Mouse (Mus musculus): ENCODE data around the gene Gm45837. TPM values are rescaled to one million over a fixed set of nuclear protein-coding genes. Genes with fewer than 3 reads are reported as not detected.
A peak's percentile ranks its signal among the peaks of the same experiment; 100 is the strongest.

Gm45837 gene
- polyA plus RNA-seq, 1 experiment from 2014 or later, result not detected

DNA sequence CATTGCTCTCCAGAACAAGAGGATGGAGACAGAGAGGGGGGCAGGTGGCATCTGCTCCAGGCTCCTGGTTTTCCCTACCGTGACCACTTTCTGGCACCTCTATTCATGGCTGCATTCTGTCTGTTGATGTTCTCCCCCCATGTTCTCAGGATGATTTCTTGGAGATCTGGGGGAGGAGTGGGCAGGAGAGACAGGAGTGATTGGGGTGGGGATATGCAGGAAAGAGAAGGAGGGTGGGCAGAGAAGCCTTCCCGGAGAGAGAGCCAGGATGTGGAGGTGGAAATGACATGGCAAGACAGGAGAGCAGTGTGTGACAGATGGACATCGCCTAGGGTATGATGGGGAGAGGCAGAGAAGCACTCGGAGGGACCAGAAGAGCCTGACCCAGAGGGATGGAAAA is 65.8 kb downstream of the Gm45837 start:
- H3K4me3 ChIP-seq, result no peak overlapping the region
- no peaks in the 10 kb centered on the region for H3K27me3 ChIP-seq (replicated peaks)
- 77% methylated on average over 4 of the region's 4 CpGs for WGBS
- no peaks in the 10 kb centered on the region for H3K9me3 ChIP-seq
- H3K9ac ChIP-seq, result no peak overlapping the region
- ATAC-seq (ENCODE audit: low FRiP score, low read depth), result no peak
- H3K27ac ChIP-seq, result no peak overlapping the region
- no peaks in the 10 kb centered on the region for H3K36me3 ChIP-seq
- no peak overlapping the region for H3K4me2 ChIP-seq (replicated peaks)
- peaks cover 15% of the 10 kb centered on the region; the same call in 1 of the 2 replicates for H3K4me1 ChIP-seq

DNA sequence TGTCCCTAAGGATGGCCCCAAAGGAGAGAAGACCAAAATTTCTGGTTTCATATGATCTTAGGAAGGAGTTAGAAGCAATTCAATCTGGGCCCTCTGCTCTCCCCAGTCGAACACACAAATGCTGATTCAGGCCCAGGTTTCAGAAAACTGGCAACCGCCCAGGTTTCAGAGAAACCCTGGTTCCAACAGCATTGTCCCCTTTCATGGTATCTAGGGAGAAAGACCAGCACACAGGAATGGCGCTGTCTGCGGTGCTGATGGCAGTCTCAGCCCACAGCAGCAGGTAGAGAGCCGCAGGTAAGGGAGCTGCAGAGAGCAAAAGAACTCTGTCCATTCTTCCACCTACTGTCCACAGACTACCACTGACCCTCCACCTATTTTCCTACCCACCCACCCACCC is 66.5 kb downstream of the Gm45837 start:
- Histone ChIP-seq H3K4me3 (no peak overlapping the region), H3K27me3 (replicated peaks) (no peaks in the 10 kb centered on the region), H3K4me1 (peaks cover 13% of the 10 kb centered on the region; the same call in 1 of the 2 replicates), H3K9me3 (no peaks in the 10 kb centered on the region), H3K27ac (no peak overlapping the region), H3K4me2 (replicated peaks) (no peak overlapping the region), H3K9ac (no peak overlapping the region), H3K36me3 (no peaks in the 10 kb centered on the region)
- 50% methylated on average over 5 of the region's 5 CpGs for WGBS
- no peak for ATAC-seq (ENCODE audit: low FRiP score, low read depth)

DNA sequence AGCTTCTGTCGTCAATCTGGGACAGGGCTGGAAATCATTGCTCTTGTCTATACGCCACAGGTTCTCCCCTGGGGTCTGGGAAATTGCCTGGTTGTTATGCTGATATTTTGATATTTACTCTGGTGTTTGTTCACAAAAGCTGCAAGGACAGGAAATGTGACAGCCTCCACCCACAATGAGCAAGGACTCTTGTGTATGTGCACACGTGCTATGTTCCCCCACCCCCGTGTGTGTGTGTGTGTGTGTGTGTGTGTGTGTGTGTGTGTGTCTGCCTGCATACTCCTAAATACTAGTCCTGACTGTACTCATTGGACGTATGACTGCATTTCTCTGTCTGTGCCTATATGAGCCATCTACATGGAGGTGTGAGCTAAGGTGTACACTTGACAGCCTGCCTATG is 67.4 kb downstream of the Gm45837 start:
- H3K4me3 ChIP-seq, result no peak overlapping the region
- H3K4me2 ChIP-seq (replicated peaks), result no peak overlapping the region
- H3K27ac ChIP-seq, result no peak overlapping the region
- no peaks in the 10 kb centered on the region for H3K27me3 ChIP-seq (replicated peaks)
- no peak for ATAC-seq (ENCODE audit: low FRiP score, low read depth)
- H3K9ac ChIP-seq, result no peak overlapping the region
- H3K9me3 ChIP-seq, result no peaks in the 10 kb centered on the region
- H3K4me1 ChIP-seq, result peaks cover 18% of the 10 kb centered on the region
- 61% methylated on average over 5 of the region's 5 CpGs for WGBS
- H3K36me3 ChIP-seq, result no peaks in the 10 kb centered on the region

DNA sequence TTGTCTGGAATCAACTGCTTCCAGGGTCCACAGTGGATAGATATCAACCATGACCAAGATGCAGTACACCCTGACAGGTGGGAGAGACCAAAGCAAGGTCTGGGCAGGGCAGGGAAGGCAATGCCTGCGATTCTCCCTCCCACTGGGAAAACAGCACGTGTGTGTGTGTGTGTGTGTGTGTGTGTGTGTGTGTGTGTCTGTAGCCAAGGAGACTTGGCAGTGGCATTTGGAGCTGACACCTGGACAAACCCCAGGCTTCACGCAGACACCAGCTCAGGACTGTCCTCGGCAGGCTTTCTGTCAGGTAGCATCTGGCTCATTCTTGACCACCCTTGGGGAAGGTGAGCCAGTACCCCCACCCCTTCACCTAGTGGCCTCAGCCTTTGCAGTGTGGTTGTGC is 69.2 kb downstream of the Gm45837 start:
- ATAC-seq (ENCODE audit: low FRiP score, low read depth), result no peak
- no peak overlapping the region for H3K4me3 ChIP-seq
- WGBS, result 87% methylated on average over 4 of the region's 4 CpGs

DNA sequence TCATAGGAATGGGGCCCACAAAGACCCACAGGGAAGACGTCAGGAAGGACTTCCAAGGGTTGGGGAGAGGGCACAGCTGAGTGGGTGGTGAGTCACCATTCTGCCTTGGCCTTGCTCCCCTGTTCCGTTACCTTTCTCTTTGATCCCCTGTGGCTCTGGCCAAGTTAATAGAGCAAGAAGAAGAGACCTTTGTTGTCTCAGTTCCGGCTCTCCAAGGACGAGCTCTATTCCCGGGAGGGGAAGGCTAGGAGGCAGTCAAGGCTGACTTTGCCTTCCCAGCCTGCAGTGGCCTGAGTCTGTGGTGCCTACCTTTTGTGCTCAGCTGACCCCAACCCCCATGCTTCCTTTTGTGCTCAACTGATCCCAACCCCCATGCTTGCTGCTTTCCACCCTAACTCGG is 70.0 kb downstream of the Gm45837 start:
- H3K36me3 ChIP-seq, result no peaks in the 10 kb centered on the region
- no peak overlapping the region for H3K4me3 ChIP-seq
- no peak overlapping the region for H3K9ac ChIP-seq
- H3K4me2 ChIP-seq (replicated peaks), result no peak overlapping the region
- H3K4me1 ChIP-seq, result peaks cover 18% of the 10 kb centered on the region
- WGBS, result 65% methylated on average over 6 of the region's 6 CpGs
- no peaks in the 10 kb centered on the region for H3K9me3 ChIP-seq
- H3K27me3 ChIP-seq (replicated peaks), result no peaks in the 10 kb centered on the region
- no peak for ATAC-seq (ENCODE audit: low FRiP score, low read depth)
- H3K27ac ChIP-seq, result no peak overlapping the region

More for the DNA sequence above, 69.2 kb downstream of the Gm45837 start:
- no peak overlapping the region for H3K27ac ChIP-seq
- no peaks in the 10 kb centered on the region for H3K27me3 ChIP-seq (replicated peaks)
- H3K4me1 ChIP-seq, result peaks cover 18% of the 10 kb centered on the region
- H3K4me2 ChIP-seq (replicated peaks), result no peak overlapping the region
- H3K9ac ChIP-seq, result no peak overlapping the region
- H3K36me3 ChIP-seq, result no peaks in the 10 kb centered on the region
- H3K9me3 ChIP-seq, result no peaks in the 10 kb centered on the region

DNA sequence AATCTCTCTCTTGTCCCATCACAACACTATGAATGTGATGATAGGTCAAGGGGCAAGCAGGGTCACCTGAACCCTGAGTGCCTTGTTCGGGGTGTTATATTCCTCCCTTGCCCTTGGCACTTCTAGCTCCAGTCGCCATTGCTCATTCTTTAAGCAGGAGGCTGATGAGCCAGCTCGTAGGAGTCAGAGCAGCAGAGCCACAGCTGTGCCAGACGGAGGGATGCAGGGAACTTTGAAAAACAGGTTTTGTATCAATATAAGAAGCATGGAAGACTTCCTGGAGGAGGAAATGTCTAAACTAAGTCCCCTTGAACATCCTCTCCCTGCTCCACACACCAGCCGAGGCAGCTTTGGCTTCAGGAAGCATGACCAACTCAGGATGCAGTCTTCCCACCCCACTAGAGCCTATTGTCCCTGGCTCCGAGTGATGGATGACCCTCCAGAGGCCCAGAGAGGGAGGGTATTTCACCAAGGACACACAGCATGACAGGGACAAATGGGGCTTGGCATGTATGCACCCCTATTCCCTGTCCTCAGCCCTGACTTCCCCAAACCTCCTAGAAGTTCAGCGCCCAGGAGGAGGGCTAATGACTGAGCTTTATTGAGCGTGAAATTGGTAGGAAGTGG is 71.3 kb downstream of the Gm45837 start:
- Histone ChIP-seq H3K4me1 (peaks cover 18% of the 10 kb centered on the region), H3K27me3 (replicated peaks) (no peaks in the 10 kb centered on the region), H3K9ac (0 out of 2 replicates have a peak overlapping the region, but pooled peaks have one; percentile 22), H3K4me3 (no peak overlapping the region), H3K36me3 (no peaks in the 10 kb centered on the region), H3K4me2 (replicated peaks) (no peak overlapping the region), H3K27ac (no peak overlapping the region), H3K9me3 (no peaks in the 10 kb centered on the region)
- WGBS, result 48% methylated on average over 8 of the region's 8 CpGs
- ATAC-seq (ENCODE audit: low FRiP score, low read depth), result peak; percentile 43; the same call in 1 of the 2 replicates

DNA sequence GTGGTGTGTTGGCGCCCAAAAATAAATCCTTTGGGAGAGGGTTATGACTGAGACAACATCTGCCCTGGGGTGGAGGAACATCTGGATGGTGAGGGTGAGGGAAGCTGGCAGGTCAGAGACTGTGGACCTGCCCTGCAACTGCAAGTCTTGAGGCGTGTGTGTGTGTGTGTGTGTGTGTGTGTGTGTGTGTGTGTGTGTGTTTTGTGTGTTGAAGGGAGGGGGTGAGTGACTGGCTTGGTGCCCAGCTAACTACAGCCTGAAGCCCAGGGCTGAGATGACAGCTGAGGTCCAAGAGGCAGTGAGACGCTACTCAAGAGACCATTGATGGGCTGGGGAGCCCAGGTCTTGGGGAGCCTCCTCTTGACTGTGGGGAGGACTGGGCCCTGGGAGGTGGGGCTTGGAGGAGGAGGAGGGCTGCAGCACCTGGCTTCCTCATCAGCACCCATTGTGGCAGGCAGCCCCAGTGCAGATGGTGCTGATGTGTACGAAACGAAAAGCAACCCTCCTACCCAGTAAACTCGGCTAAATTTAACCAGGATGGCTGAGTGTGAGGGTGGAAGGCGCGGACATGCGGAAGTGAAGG is 71.9 kb downstream of the Gm45837 start:
- 71% methylated on average over 9 of the region's 9 CpGs for WGBS
- Histone ChIP-seq H3K36me3 (no peaks in the 10 kb centered on the region), H3K4me1 (peaks cover 18% of the 10 kb centered on the region), H3K27ac (no peak overlapping the region), H3K4me2 (replicated peaks) (no peak overlapping the region), H3K9me3 (no peaks in the 10 kb centered on the region), H3K27me3 (replicated peaks) (no peaks in the 10 kb centered on the region), H3K4me3 (no peak overlapping the region), H3K9ac (0 out of 2 replicates have a peak overlapping the region, but pooled peaks have one; percentile 22)
- peak; percentile 51; the same call in 1 of the 2 replicates for ATAC-seq (ENCODE audit: low FRiP score, low read depth)

DNA sequence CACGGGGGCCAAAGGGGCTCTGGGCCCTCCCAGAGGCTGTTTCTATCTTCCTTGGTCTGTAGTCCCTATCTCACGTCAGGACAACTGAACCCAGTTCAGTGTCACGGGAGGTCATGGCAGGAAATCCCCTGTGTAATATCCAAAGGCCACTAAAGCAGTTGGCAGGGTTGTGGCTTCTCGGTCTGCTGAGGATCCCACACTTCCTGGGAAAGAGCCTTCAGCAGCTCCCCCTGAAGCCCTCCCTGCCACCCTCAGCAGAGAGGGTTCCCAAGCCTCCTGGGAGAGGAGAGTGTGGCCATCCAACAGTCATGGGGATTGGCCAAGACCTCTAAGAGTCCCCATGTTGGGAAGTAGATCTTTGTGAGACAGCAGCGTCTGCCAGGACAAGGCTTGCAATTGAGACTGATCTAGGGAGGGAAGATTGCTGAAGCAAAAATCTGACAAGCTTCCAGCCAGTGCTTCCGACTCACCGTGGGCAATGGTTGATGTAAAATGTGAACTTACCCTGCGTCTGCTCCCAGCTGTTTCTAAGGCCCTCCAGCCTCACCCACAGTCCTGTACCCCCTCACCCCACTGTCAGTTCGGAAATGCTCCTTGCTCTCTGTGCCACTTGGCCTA is 72.9 kb downstream of the Gm45837 start:
- no peak overlapping the region for H3K4me3 ChIP-seq
- ATAC-seq (ENCODE audit: low FRiP score, low read depth), result no peak
- H3K4me1 ChIP-seq, result peaks cover 11% of the 10 kb centered on the region
- no peaks in the 10 kb centered on the region for H3K27me3 ChIP-seq (replicated peaks)
- H3K36me3 ChIP-seq, result no peaks in the 10 kb centered on the region
- H3K4me2 ChIP-seq (replicated peaks), result no peak overlapping the region
- no peak overlapping the region for H3K9ac ChIP-seq
- WGBS, result 80% methylated on average over 9 of the region's 9 CpGs
- H3K9me3 ChIP-seq, result no peaks in the 10 kb centered on the region
- no peak overlapping the region for H3K27ac ChIP-seq

DNA sequence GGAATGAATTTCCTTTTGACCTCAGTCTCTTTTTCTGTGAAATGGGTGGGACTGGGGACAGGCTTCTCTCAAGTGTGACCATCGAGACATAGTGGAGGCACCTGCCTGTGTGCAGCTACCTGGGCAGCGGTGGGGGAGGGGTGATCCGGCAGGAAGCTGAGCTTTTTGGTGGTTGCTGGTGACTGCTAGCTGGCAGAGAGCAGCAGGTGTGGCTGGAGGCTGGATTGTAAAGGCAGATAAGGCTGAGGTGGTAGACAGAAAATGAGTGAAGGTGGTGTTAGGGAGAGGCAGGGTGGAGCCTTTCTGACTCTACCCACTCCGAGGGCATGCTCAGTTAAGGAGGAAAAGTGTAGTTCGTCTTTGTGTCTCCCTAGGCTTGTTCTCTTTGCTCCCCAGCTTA is 76.4 kb downstream of the Gm45837 start:
- Histone ChIP-seq H3K36me3 (no peaks in the 10 kb centered on the region), H3K27ac (no peak overlapping the region), H3K27me3 (replicated peaks) (no peaks in the 10 kb centered on the region), H3K9ac (no peak overlapping the region), H3K4me1 (peaks cover 8% of the 10 kb centered on the region), H3K9me3 (no peaks in the 10 kb centered on the region), H3K4me2 (replicated peaks) (no peak overlapping the region), H3K4me3 (no peak overlapping the region)
- WGBS, result 78% methylated on average over 5 of the region's 5 CpGs
- no peak for ATAC-seq (ENCODE audit: low FRiP score, low read depth)

DNA sequence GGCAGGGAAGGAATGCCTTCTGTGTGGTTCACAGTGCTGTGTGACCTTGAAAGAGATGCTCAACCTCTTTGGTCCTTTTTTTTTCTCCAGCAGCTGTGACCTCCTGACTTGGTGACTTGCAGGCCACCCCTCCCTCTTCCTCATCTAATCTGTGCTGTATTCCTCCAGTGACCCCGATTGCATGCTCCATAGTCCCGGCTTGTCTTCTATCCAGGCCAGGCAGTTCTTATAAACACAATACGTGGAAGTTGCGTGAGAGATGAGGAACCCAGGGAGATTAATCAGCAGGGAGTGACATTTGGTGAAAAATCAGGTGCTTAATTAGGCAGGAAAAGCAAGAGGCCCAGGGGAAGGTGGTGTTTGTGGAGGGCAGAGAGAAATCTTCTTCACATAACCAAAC is 80.3 kb downstream of the Gm45837 start:
- WGBS, result 69% methylated on average over 4 of the region's 4 CpGs
- H3K9ac ChIP-seq, result no peak overlapping the region

DNA sequence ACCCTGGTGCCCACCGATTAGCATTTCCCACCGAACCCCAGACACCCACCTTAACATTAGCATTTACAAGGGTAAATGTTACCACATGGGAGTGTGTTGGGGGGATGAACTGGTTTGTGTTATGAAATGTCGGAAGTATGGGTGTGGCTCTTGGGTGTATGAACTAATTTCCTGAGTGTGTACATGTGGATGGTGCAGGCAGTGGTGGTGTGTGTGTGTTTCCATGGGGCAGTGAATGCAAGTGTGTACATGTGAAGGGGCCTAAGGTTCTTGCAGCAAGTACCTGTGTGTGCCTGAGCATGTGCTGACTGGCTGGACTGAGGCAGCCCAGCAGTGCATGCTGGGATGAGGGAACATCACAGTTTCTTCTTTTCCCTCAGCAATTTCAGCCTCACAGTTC is 87.7 kb downstream of the Gm45837 start:
- Histone ChIP-seq H3K9me3 (peaks cover 5% of the 10 kb centered on the region), H3K27ac (no peak overlapping the region), H3K4me3 (no peak overlapping the region), H3K4me2 (replicated peaks) (no peak overlapping the region), H3K27me3 (replicated peaks) (peaks cover 5% of the 10 kb centered on the region; the same call in 1 of the 2 replicates), H3K36me3 (no peaks in the 10 kb centered on the region), H3K9ac (no peak overlapping the region), H3K4me1 (no peaks in the 10 kb centered on the region)
- WGBS, result 87% methylated on average over 3 of the region's 3 CpGs
- no peak for ATAC-seq (ENCODE audit: low FRiP score, low read depth)

More for the DNA sequence above, 80.3 kb downstream of the Gm45837 start:
- H3K4me1 ChIP-seq, result no peaks in the 10 kb centered on the region
- no peak overlapping the region for H3K27ac ChIP-seq
- no peak overlapping the region for H3K4me3 ChIP-seq
- ATAC-seq (ENCODE audit: low FRiP score, low read depth), result no peak
- no peaks in the 10 kb centered on the region for H3K27me3 ChIP-seq (replicated peaks)
- H3K36me3 ChIP-seq, result no peaks in the 10 kb centered on the region
- H3K9me3 ChIP-seq, result no peaks in the 10 kb centered on the region
- no peak overlapping the region for H3K4me2 ChIP-seq (replicated peaks)

DNA sequence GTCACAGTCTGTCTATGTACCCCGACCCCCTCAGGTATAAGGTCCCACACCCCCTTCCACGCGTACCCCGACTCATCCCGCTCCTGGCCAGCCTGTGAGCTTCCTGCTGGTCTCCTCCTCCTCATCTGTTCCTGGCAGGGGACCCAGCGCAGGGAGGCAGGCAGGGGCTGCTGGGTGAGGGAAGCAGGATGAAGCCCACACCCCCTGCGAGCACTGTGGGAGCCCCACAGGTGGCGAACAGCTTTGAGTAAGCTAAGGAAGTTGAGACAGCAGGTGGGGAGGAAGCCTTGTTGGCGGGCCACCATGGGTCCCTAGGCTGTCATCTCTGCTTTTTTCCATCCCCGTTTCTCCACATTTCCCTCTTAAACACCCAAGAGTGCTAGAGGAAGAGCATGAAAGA is 88.6 kb downstream of the Gm45837 start:
- Histone ChIP-seq H3K27ac (no peak overlapping the region), H3K9ac (no peak overlapping the region), H3K27me3 (replicated peaks) (peaks cover 12% of the 10 kb centered on the region), H3K4me3 (no peak overlapping the region), H3K4me2 (replicated peaks) (no peak overlapping the region), H3K4me1 (peaks cover 1% of the 10 kb centered on the region; the same call in 1 of the 2 replicates), H3K9me3 (peaks cover 5% of the 10 kb centered on the region), H3K36me3 (no peaks in the 10 kb centered on the region)
- WGBS, result 65% methylated on average over 10 of the region's 10 CpGs
- ATAC-seq (ENCODE audit: low FRiP score, low read depth), result no peak

Data from neural tube, embryonic 12.5 days (tissue).